16 mouse cellular contexts compared by ENCODE assay signal in the genomic region with DNA sequence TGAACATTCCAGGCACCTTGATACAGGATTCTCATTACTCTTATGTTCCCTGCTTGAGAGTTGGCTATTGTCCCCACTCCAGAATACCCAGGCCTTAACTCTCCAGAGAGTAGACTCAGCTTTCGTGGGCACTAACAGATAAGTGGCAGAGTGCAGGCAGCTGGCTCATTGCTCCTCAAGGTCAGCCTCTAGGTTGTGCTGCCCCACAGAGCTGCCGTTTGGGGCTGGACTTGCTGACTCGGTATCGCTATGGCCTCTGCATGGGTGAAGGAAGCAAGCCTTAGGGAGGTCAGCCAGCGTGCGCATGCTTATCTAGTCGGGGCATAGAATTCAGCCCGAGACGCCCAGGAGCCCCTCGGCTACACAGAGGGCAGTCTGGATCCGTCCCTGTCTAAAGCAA. TPM values are rescaled to one million over a fixed set of nuclear protein-coding genes. Genes with fewer than 3 reads are reported as not detected.
DNase-seq lines count a peak whose midpoint lies in the region; ATAC-seq and TF ChIP-seq lines count a peak whose summit lies in the region.
"Had no signal": no experiment of that assay in that cellular context is flagged by ENCODE, and none has a peak within 500 bp of the region (broad histone marks: within the 10 kb centered on the region; RNA-seq: fewer than 3 reads in every experiment).

No protein-coding gene starts in this region.

- H3K4me3 ChIP-seq in heart, embryonic 10.5 days, result no peak overlapping the region
- H3K4me3 ChIP-seq in liver, adult 2 months (ENCODE audit: insufficient read depth, low read depth, low read length), result no peak overlapping the region
- H3K4me3 ChIP-seq in liver, embryonic 12.5 days, result no peak overlapping the region
- H3K4me3 ChIP-seq: limb, embryonic 15.5 days; neural tube, embryonic 12.5 days had no signal

- H3K4me2 ChIP-seq in liver, embryonic 12.5 days, result no peak overlapping the region
- H3K4me2 ChIP-seq: hindbrain, embryonic 14.5 days; limb, embryonic 15.5 days; neural tube, embryonic 12.5 days had no signal

- ATAC-seq in liver, embryonic 12.5 days, result no peak
- ATAC-seq: midbrain, embryonic 16.5 days; Patski had no signal

- peak overlapping the region; percentile 67 for H3K27ac ChIP-seq in heart, embryonic 10.5 days
- peak overlapping the region; percentile 96 for H3K27ac ChIP-seq in liver, adult 2 months (replicated peaks; ENCODE audit: insufficient read depth, low read depth, low read length)
- H3K27ac ChIP-seq in liver, embryonic 12.5 days, result no peak overlapping the region
- H3K27ac ChIP-seq: hindbrain, embryonic 14.5 days; limb, embryonic 15.5 days; neural tube, embryonic 12.5 days; stomach, postnatal 0 days had no signal

- H3K79me2 ChIP-seq in liver, adult 2 months (ENCODE audit: control insufficient read depth, insufficient read depth, low read length), result peaks cover 38% of the 10 kb centered on the region

- H3K9me3 ChIP-seq in heart, embryonic 10.5 days, result 0 out of 2 replicates have a peak, but pooled peaks cover 5% of the 10 kb centered on the region
- no peaks in the 10 kb centered on the region for H3K9me3 ChIP-seq in liver, embryonic 12.5 days (replicated peaks)
- H3K9me3 ChIP-seq: limb, embryonic 15.5 days had no signal

- DNase-seq in heart, embryonic 10.5 days (ENCODE audit: low spot score), result no peak
- no peak for DNase-seq in heart, postnatal 14 days
- DNase-seq in liver, adult 2 months (ENCODE audit: extremely low read depth, low read depth, low spot score), result peak; percentile 63
- peak; percentile 70 to 77 for DNase-seq in adrenal gland, postnatal 36 days
- DNase-seq in kidney, postnatal 36 days, result peak; percentile 52 to 57
- DNase-seq in left cerebral cortex, postnatal 4 days, result no peak
- DNase-seq in cerebellum, adult 8-10 months, result no peak
- DNase-seq: cerebellum, postnatal 10 days; gastrocnemius, postnatal 14 days had no signal

- TF ChIP-seq POLR2A in liver, adult 2 months (IDR thresholded peaks at IDR 0.05; ENCODE audit: extremely low read depth, insufficient read depth, low read length), result no peak

- peaks cover 16% of the 10 kb centered on the region; the same call in 1 of the 2 replicates for H3K36me3 ChIP-seq in heart, embryonic 10.5 days
- peaks cover 28% of the 10 kb centered on the region for H3K36me3 ChIP-seq in liver, adult 2 months (ENCODE audit: control insufficient read depth, insufficient read depth, low read length)
- peaks cover 42% of the 10 kb centered on the region for H3K36me3 ChIP-seq in liver, embryonic 12.5 days
- H3K36me3 ChIP-seq: neural tube, embryonic 12.5 days had no signal

- H3K27me3 ChIP-seq in heart, embryonic 10.5 days (ENCODE audit: insufficient read depth, poor library complexity, severe bottlenecking), result no peaks in the 10 kb centered on the region
- H3K27me3 ChIP-seq in liver, adult 2 months (ENCODE audit: control insufficient read depth, insufficient read depth, low read length), result no peaks in the 10 kb centered on the region
- H3K27me3 ChIP-seq in liver, embryonic 12.5 days (replicated peaks), result no peaks in the 10 kb centered on the region
- H3K27me3 ChIP-seq: limb, embryonic 15.5 days; neural tube, embryonic 12.5 days; Patski had no signal

- 51% methylated on average over 11 of the region's 11 CpGs for WGBS in heart, embryonic 10.5 days
- 32% methylated on average over 11 of the region's 11 CpGs for WGBS in liver, adult 2 months
- WGBS in liver, embryonic 12.5 days (ENCODE audit: insufficient replicate concordance), result 51% methylated on average over 11 of the region's 11 CpGs

- peak; percentile 21; the same call in 1 of the 2 replicates for TF ChIP-seq CTCF in liver, adult 2 months (IDR thresholded peaks at IDR 0.05; ENCODE audit: low read depth, low read length)

- intact Hi-C loops in heart, postnatal 14 days (cut with DNase I), result no loop called here
- intact Hi-C loops in left cerebral cortex, postnatal 4 days (cut with DNase I), result no loop called here

- H3K9ac ChIP-seq in liver, adult 2 months (ENCODE audit: low read depth, low read length), result peak overlapping the region; percentile 61
- no peak overlapping the region for H3K9ac ChIP-seq in liver, embryonic 12.5 days
- H3K9ac ChIP-seq: hindbrain, embryonic 14.5 days; limb, embryonic 15.5 days; neural tube, embryonic 12.5 days had no signal

- H3K4me1 ChIP-seq in heart, embryonic 10.5 days, result peaks cover 29% of the 10 kb centered on the region
- H3K4me1 ChIP-seq in liver, adult 2 months (ENCODE audit: control insufficient read depth, insufficient read depth, low read length), result peaks cover 35% of the 10 kb centered on the region
- peaks cover 25% of the 10 kb centered on the region for H3K4me1 ChIP-seq in liver, embryonic 12.5 days
- H3K4me1 ChIP-seq: limb, embryonic 15.5 days; neural tube, embryonic 12.5 days had no signal

RNA-seq across cellular contexts. Expression of a gene that starts 13.3 kb away (rescaled TPM):
- polyA plus RNA-seq in heart, embryonic 10.5 days (2016; fragmentation: Nextera tagmentation; extraction: Ambion mirVana), result 38.1 and 49.2 TPM in 2 replicates
- 10 to 100 TPM; 22.7 to 22.9 TPM for total RNA-seq in heart, postnatal 14 days (2021)
- 53.6 and 63.8 TPM in 2 replicates for total RNA-seq in liver, adult 2 months (2014; rRNA removed)
- 156 and 257 TPM in 2 replicates for polyA plus RNA-seq in liver, adult 2 months (2012; rRNA removed)
- polyA plus RNA-seq in liver, embryonic 12.5 days (2016; fragmentation: Nextera tagmentation; extraction: Ambion mirVana), result 43.3 and 44.3 TPM in 2 replicates
- total RNA-seq in adrenal gland, postnatal 36 days (2021), result 10 to 100 TPM; 83.5 to 88.7 TPM
- 10 to 100 TPM in 1 of 2 experiments, 1 to 10 TPM in 1; 9.3 to 11.5 TPM for total RNA-seq in left cerebral cortex, postnatal 4 days (2021)

Comparison
In these comparisons a context has a peak if more than half of its experiments do, and no peak if none do; other contexts are left out.
1. DNase-seq: peak in liver, adult 2 months (single experiment), adrenal gland, postnatal 36 days (2 of 2) and kidney, postnatal 36 days (2 of 2); none in heart, embryonic 10.5 days (single experiment), heart, postnatal 14 days (0 of 2), left cerebral cortex, postnatal 4 days (single experiment) and cerebellum, adult 8-10 months (single experiment).